28 mouse cellular contexts compared by ENCODE assay signal in the genomic region with DNA sequence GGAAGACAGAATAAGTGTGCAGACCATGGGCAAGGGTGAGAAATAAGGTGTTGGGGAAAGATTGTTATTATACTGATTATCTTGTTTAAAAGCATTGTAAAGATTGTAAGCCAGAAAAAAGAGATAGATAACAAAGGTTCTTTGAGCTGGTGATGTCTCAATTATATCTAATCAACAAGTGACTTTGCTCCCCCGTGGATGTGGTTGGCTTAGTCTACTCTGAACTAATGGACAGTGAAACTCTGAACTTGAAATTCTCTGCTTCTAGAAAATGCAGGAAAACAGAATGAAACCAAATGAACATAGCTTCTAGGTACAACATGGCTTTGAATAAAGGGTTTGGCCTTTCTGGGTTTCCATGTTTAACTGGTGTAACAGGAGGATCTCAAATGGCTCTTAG.
"Had no signal": no experiment of that assay in that cellular context is flagged by ENCODE, and none has a peak within 500 bp of the region (broad histone marks: within the 10 kb centered on the region; RNA-seq: fewer than 3 reads in every experiment).

No protein-coding gene starts in this region.

- ATAC-seq: forebrain, embryonic 13.5 days; forebrain, embryonic 14.5 days; forebrain, embryonic 15.5 days; forebrain, embryonic 16.5 days; forebrain, postnatal 0 days had no signal

- H3K4me1 ChIP-seq: embryonic facial prominence, embryonic 10.5 days; embryonic facial prominence, embryonic 12.5 days; embryonic facial prominence, embryonic 13.5 days; embryonic facial prominence, embryonic 15.5 days; forebrain, embryonic 10.5 days; forebrain, embryonic 12.5 days; forebrain, embryonic 13.5 days; forebrain, embryonic 15.5 days had no signal

- H3K27ac ChIP-seq: embryonic facial prominence, embryonic 10.5 days; embryonic facial prominence, embryonic 12.5 days; embryonic facial prominence, embryonic 13.5 days; embryonic facial prominence, embryonic 15.5 days; forebrain, embryonic 10.5 days; forebrain, embryonic 12.5 days; forebrain, embryonic 13.5 days; forebrain, embryonic 15.5 days; gastrocnemius, adult 2 months had no signal

- H3K9me3 ChIP-seq: embryonic facial prominence, embryonic 10.5 days; embryonic facial prominence, embryonic 12.5 days; embryonic facial prominence, embryonic 13.5 days; embryonic facial prominence, embryonic 15.5 days; forebrain, embryonic 10.5 days; forebrain, embryonic 12.5 days; forebrain, embryonic 13.5 days; forebrain, embryonic 15.5 days had no signal

- H3K9ac ChIP-seq: embryonic facial prominence, embryonic 12.5 days; embryonic facial prominence, embryonic 13.5 days; embryonic facial prominence, embryonic 15.5 days; forebrain, embryonic 12.5 days; forebrain, embryonic 13.5 days; forebrain, embryonic 15.5 days; forebrain, postnatal 0 days had no signal

- DNase-seq: cerebellum, adult 2 months; cerebellum, adult 8-10 months; cerebellum, adult 9-10 months; cerebellum, adult 9-11 months; cerebellum, postnatal 10 days; cerebellum, postnatal 14 days; cerebellum, postnatal 25 days; cerebellum, postnatal 36 days; embryo, embryonic 11 days; forebrain, postnatal 0 days; gastrocnemius, adult 2 months; gastrocnemius, postnatal 10 days; gastrocnemius, postnatal 14 days; gastrocnemius, postnatal 25 days; gastrocnemius, postnatal 36 days; heart, adult 11 months; heart, adult 18-20 months had no signal

- H3K4me3 ChIP-seq: embryonic facial prominence, embryonic 10.5 days; embryonic facial prominence, embryonic 12.5 days; embryonic facial prominence, embryonic 13.5 days; embryonic facial prominence, embryonic 15.5 days; erythroblast, embryonic 14.5 days; forebrain, embryonic 10.5 days; forebrain, embryonic 12.5 days; forebrain, embryonic 13.5 days; forebrain, embryonic 15.5 days; gastrocnemius, adult 2 months had no signal

- H3K36me3 ChIP-seq: embryonic facial prominence, embryonic 10.5 days; embryonic facial prominence, embryonic 12.5 days; embryonic facial prominence, embryonic 13.5 days; embryonic facial prominence, embryonic 15.5 days; forebrain, embryonic 10.5 days; forebrain, embryonic 12.5 days; forebrain, embryonic 15.5 days had no signal

- H3K4me2 ChIP-seq: embryonic facial prominence, embryonic 12.5 days; embryonic facial prominence, embryonic 13.5 days; embryonic facial prominence, embryonic 15.5 days; forebrain, embryonic 12.5 days; forebrain, embryonic 13.5 days; forebrain, embryonic 15.5 days had no signal

- H3K27me3 ChIP-seq: embryonic facial prominence, embryonic 12.5 days; embryonic facial prominence, embryonic 13.5 days; embryonic facial prominence, embryonic 15.5 days; forebrain, embryonic 12.5 days; forebrain, embryonic 13.5 days; forebrain, embryonic 15.5 days had no signal
